ENCODE assay signal across 13 mouse cellular contexts in genomic region chr2:32325342-32325741, GRCm38 (mm10). TPM values are rescaled to one million over a fixed set of nuclear protein-coding genes. Genes with fewer than 3 reads are reported as not detected.
DNase-seq lines count a peak whose midpoint lies in the region; ATAC-seq and TF ChIP-seq lines count a peak whose summit lies in the region.
"Had no signal": no experiment of that assay in that cellular context is flagged by ENCODE, and none has a peak within 500 bp of the region (broad histone marks: within the 10 kb centered on the region; RNA-seq: fewer than 3 reads in every experiment).

No protein-coding gene starts in this region.

- H3K9ac ChIP-seq in lung, embryonic 14.5 days: no peak overlapping the region
- H3K9ac ChIP-seq: liver, embryonic 15.5 days had no signal

- no peak for TF ChIP-seq CTCF in lung, embryonic 14.5 days (IDR thresholded peaks at IDR 0.05; ENCODE audit: low read depth)
- no peak for TF ChIP-seq CTCF in embryonic fibroblast, embryonic 13.5 days (IDR thresholded peaks at IDR 0.05; ENCODE audit: borderline replicate concordance, insufficient read depth, low read length)

- no peaks in the 10 kb centered on the region for H3K27me3 ChIP-seq in lung, embryonic 14.5 days (ENCODE audit: insufficient read depth, low read length)

- H3K4me2 ChIP-seq in lung, embryonic 14.5 days: no peak overlapping the region
- H3K4me2 ChIP-seq: liver, embryonic 15.5 days had no signal

- no peaks in the 10 kb centered on the region for H3K36me3 ChIP-seq in lung, embryonic 14.5 days (ENCODE audit: insufficient read depth)
- H3K36me3 ChIP-seq in macrophage (ENCODE audit: inconsistent target): no peaks in the 10 kb centered on the region
- H3K36me3 ChIP-seq: liver, embryonic 15.5 days had no signal

- TF ChIP-seq POLR2A in embryonic fibroblast, embryonic 13.5 days (IDR thresholded peaks at IDR 0.05; ENCODE audit: low read depth, low read length): no peak

- H3K79me2 ChIP-seq in macrophage (ENCODE audit: inconsistent target): no peaks in the 10 kb centered on the region

- H3K4me1 ChIP-seq in lung, embryonic 14.5 days (ENCODE audit: insufficient read depth): peaks cover 5% of the 10 kb centered on the region; the same call in 1 of the 2 replicates
- H3K4me1 ChIP-seq in embryonic fibroblast, embryonic 13.5 days (ENCODE audit: control insufficient read depth, insufficient read depth, low read length): peaks cover 11% of the 10 kb centered on the region
- H3K4me1 ChIP-seq: liver, embryonic 15.5 days had no signal

- peak; percentile 28 to 37 for DNase-seq in adrenal gland, postnatal 36 days
- no peak for DNase-seq in adrenal gland, postnatal 10 days
- peak; percentile 25 for DNase-seq in lung, embryonic 14.5 days
- DNase-seq in lung, postnatal 14 days: no peak
- no peak for DNase-seq in testis, postnatal 10 days (ENCODE audit: low spot score)
- DNase-seq: heart, postnatal 36 days; kidney, postnatal 10 days; thymus, postnatal 14 days had no signal

- no peaks in the 10 kb centered on the region for H3K9me3 ChIP-seq in lung, embryonic 14.5 days (ENCODE audit: low read depth, low read length)
- H3K9me3 ChIP-seq: liver, embryonic 15.5 days had no signal

- peak overlapping the region; percentile 63 for H3K27ac ChIP-seq in lung, embryonic 14.5 days (ENCODE audit: low read depth)
- H3K27ac ChIP-seq in embryonic fibroblast, embryonic 13.5 days (ENCODE audit: insufficient read depth, low read length): peak overlapping the region; percentile 79
- H3K27ac ChIP-seq in macrophage: peak overlapping the region; percentile 16; the same call in 1 of the 2 replicates
- H3K27ac ChIP-seq: liver, embryonic 15.5 days had no signal

- no peak for ATAC-seq in lung, embryonic 14.5 days (ENCODE audit: insufficient read depth)
- ATAC-seq in granulocyte monocyte progenitor cell, adult 5-6 weeks (replicated peaks; ENCODE audit: poor library complexity, severe bottlenecking): no peak
- ATAC-seq: midbrain, embryonic 16.5 days had no signal

- H3K4me3 ChIP-seq in lung, embryonic 14.5 days (ENCODE audit: low read depth, low read length): no peak overlapping the region
- no peak overlapping the region for H3K4me3 ChIP-seq in embryonic fibroblast, embryonic 13.5 days (ENCODE audit: insufficient read depth, low read length)
- no peak overlapping the region for H3K4me3 ChIP-seq in macrophage (ENCODE audit: inconsistent target)
- H3K4me3 ChIP-seq: liver, embryonic 15.5 days had no signal

- 39% methylated on average over 7 of the region's 7 CpGs for WGBS in lung, embryonic 14.5 days
- 47% methylated on average over 7 of the region's 7 CpGs for WGBS in macrophage (ENCODE audit: missing documents)

RNA-seq across cellular contexts. Expression of gene Ciz1, which starts 26.8 kb away (rescaled TPM):
- total RNA-seq in adrenal gland, postnatal 36 days (2021): 10 to 100 TPM; 59.8 to 66.2 TPM
- 10 to 100 TPM; 49.0 to 63.5 TPM for total RNA-seq in adrenal gland, postnatal 10 days (2021)
- polyA plus RNA-seq in lung, embryonic 14.5 days (2014; fragmentation: Nextera tagmentation; extraction: Ambion mirVana): 46.1 and 51.9 TPM in 2 replicates
- polyA plus RNA-seq in embryonic fibroblast, embryonic 13.5 days (2011; ENCODE audit: insufficient read length, low read depth, missing spikeins): 41.8 and 47.6 TPM in 2 replicates
- 100 to 1,000 TPM in 21 of 26 experiments, 10 to 100 TPM in 5; 61.3 to 303 (median 196) TPM for total RNA-seq in macrophage (2018; cell fraction: chromatin; rRNA removed)
- 10 to 100 TPM; 39.2 to 71.1 (median 59.6) TPM for total RNA-seq in macrophage (2018; cell fraction: cytosol; rRNA removed)
- 100 to 1,000 TPM in 15 of 26 experiments, 10 to 100 TPM in 11; 48.7 to 209 (median 106) TPM for total RNA-seq in macrophage (2018; cell fraction: nucleus; rRNA removed)
- 35.3 to 118 TPM (median 57.2 TPM) in 3 replicates for polyA plus RNA-seq in macrophage (2018)
- 80.5 and 92.0 TPM in 2 replicates for total RNA-seq in granulocyte monocyte progenitor cell, adult 5-6 weeks (2014; fragmentation: Nextera tagmentation)
- total RNA-seq in granulocyte monocyte progenitor cell, adult 5-6 weeks (2017): 50.8 and 52.0 TPM in 2 replicates

RNA-seq across cellular contexts. Expression of gene Dnm1, which starts 27.8 kb away (rescaled TPM):
- total RNA-seq in adrenal gland, postnatal 36 days (2021): 10 to 100 TPM; 14.8 to 20.3 TPM
- 10 to 100 TPM; 15.8 to 23.8 TPM for total RNA-seq in adrenal gland, postnatal 10 days (2021)
- 14.9 and 17.5 TPM in 2 replicates for polyA plus RNA-seq in lung, embryonic 14.5 days (2014; fragmentation: Nextera tagmentation; extraction: Ambion mirVana)
- polyA plus RNA-seq in embryonic fibroblast, embryonic 13.5 days (2011; ENCODE audit: insufficient read length, low read depth, missing spikeins): 37.2 and 52.6 TPM in 2 replicates
- total RNA-seq in macrophage (2018; cell fraction: chromatin; rRNA removed): 1 to 10 TPM in 23 of 26 experiments, under 1 TPM in 3; 0.59 to 5.7 (median 1.7) TPM
- under 1 TPM in 23 of 26 experiments, not detected in 3; 0.07 to 0.44 (median 0.18) TPM for total RNA-seq in macrophage (2018; cell fraction: cytosol; rRNA removed)
- total RNA-seq in macrophage (2018; cell fraction: nucleus; rRNA removed): 1 to 10 TPM in 5 of 26 experiments, under 1 TPM in 19, not detected in 2; 0.14 to 2.5 (median 0.55) TPM
- polyA plus RNA-seq in macrophage (2018): 0.23 TPM in 1 of 3 replicates, not detected in the others
- 0.85 TPM in 1 of 2 replicates, not detected in the other for total RNA-seq in granulocyte monocyte progenitor cell, adult 5-6 weeks (2014; fragmentation: Nextera tagmentation)
- total RNA-seq in granulocyte monocyte progenitor cell, adult 5-6 weeks (2017): not detected in 2 replicates

RNA-seq across cellular contexts. Expression of gene Swi5, which starts 37.5 kb away (rescaled TPM):
- total RNA-seq in adrenal gland, postnatal 36 days (2021): 100 to 1,000 TPM; 289 to 304 TPM
- total RNA-seq in adrenal gland, postnatal 10 days (2021): 100 to 1,000 TPM; 248 to 255 TPM
- polyA plus RNA-seq in lung, embryonic 14.5 days (2014; fragmentation: Nextera tagmentation; extraction: Ambion mirVana): 205 and 220 TPM in 2 replicates
- polyA plus RNA-seq in embryonic fibroblast, embryonic 13.5 days (2011; ENCODE audit: insufficient read length, low read depth, missing spikeins): 474 and 541 TPM in 2 replicates
- total RNA-seq in macrophage (2018; cell fraction: chromatin; rRNA removed): 10 to 100 TPM in 25 of 26 experiments, 1 to 10 TPM in 1; 8.4 to 63.2 (median 18.8) TPM
- total RNA-seq in macrophage (2018; cell fraction: cytosol; rRNA removed): 100 to 1,000 TPM; 126 to 250 (median 160) TPM
- total RNA-seq in macrophage (2018; cell fraction: nucleus; rRNA removed): 10 to 100 TPM; 16.1 to 62.8 (median 35.2) TPM
- 220 to 392 TPM (median 276 TPM) in 3 replicates for polyA plus RNA-seq in macrophage (2018)
- 283 and 409 TPM in 2 replicates for total RNA-seq in granulocyte monocyte progenitor cell, adult 5-6 weeks (2014; fragmentation: Nextera tagmentation)
- 384 and 442 TPM in 2 replicates for total RNA-seq in granulocyte monocyte progenitor cell, adult 5-6 weeks (2017)

RNA-seq across cellular contexts. Expression of gene Golga2, which starts 38.2 kb away (rescaled TPM):
- 10 to 100 TPM; 73.0 to 74.2 TPM for total RNA-seq in adrenal gland, postnatal 36 days (2021)
- total RNA-seq in adrenal gland, postnatal 10 days (2021): 10 to 100 TPM; 62.1 to 77.3 TPM
- polyA plus RNA-seq in lung, embryonic 14.5 days (2014; fragmentation: Nextera tagmentation; extraction: Ambion mirVana): 24.0 and 25.2 TPM in 2 replicates
- polyA plus RNA-seq in embryonic fibroblast, embryonic 13.5 days (2011; ENCODE audit: insufficient read length, low read depth, missing spikeins): 73.1 and 78.9 TPM in 2 replicates
- 100 to 1,000 TPM in 14 of 26 experiments, 10 to 100 TPM in 12; 39.3 to 178 (median 109) TPM for total RNA-seq in macrophage (2018; cell fraction: chromatin; rRNA removed)
- 10 to 100 TPM; 28.9 to 43.9 (median 39.4) TPM for total RNA-seq in macrophage (2018; cell fraction: cytosol; rRNA removed)
- total RNA-seq in macrophage (2018; cell fraction: nucleus; rRNA removed): 10 to 100 TPM; 29.5 to 82.0 (median 48.2) TPM
- polyA plus RNA-seq in macrophage (2018): 31.7 to 53.4 TPM (median 36.4 TPM) in 3 replicates
- total RNA-seq in granulocyte monocyte progenitor cell, adult 5-6 weeks (2014; fragmentation: Nextera tagmentation): 32.2 and 38.0 TPM in 2 replicates
- 49.7 and 50.9 TPM in 2 replicates for total RNA-seq in granulocyte monocyte progenitor cell, adult 5-6 weeks (2017)

RNA-seq across cellular contexts. Expression of gene 1110008P14Rik, which starts 56.4 kb away (rescaled TPM):
- total RNA-seq in adrenal gland, postnatal 36 days (2021): 100 to 1,000 TPM; 175 to 184 TPM
- 100 to 1,000 TPM; 143 to 149 TPM for total RNA-seq in adrenal gland, postnatal 10 days (2021)
- polyA plus RNA-seq in lung, embryonic 14.5 days (2014; fragmentation: Nextera tagmentation; extraction: Ambion mirVana): 32.4 and 33.3 TPM in 2 replicates
- polyA plus RNA-seq in embryonic fibroblast, embryonic 13.5 days (2011; ENCODE audit: insufficient read length, low read depth, missing spikeins): 28.8 and 30.3 TPM in 2 replicates
- total RNA-seq in macrophage (2018; cell fraction: chromatin; rRNA removed): 1 to 10 TPM in 17 of 26 experiments, under 1 TPM in 6, not detected in 3; 0.50 to 6.7 (median 1.9) TPM
- total RNA-seq in macrophage (2018; cell fraction: cytosol; rRNA removed): 10 to 100 TPM; 27.8 to 59.2 (median 41.6) TPM
- 10 to 100 TPM in 9 of 26 experiments, 1 to 10 TPM in 17; 2.4 to 15.6 (median 7.9) TPM for total RNA-seq in macrophage (2018; cell fraction: nucleus; rRNA removed)
- polyA plus RNA-seq in macrophage (2018): 22.2 to 62.2 TPM (median 53.7 TPM) in 3 replicates
- 11.7 and 20.7 TPM in 2 replicates for total RNA-seq in granulocyte monocyte progenitor cell, adult 5-6 weeks (2014; fragmentation: Nextera tagmentation)
- total RNA-seq in granulocyte monocyte progenitor cell, adult 5-6 weeks (2017): 5.5 and 11.2 TPM in 2 replicates

Comparison
In these comparisons a context has a peak if more than half of its experiments do, and no peak if none do; other contexts are left out.
1. DNase-seq: peak in adrenal gland, postnatal 36 days (2 of 2) and lung, embryonic 14.5 days (single experiment); none in adrenal gland, postnatal 10 days (single experiment), lung, postnatal 14 days (single experiment) and testis, postnatal 10 days (single experiment).
2. H3K27ac ChIP-seq: peak in every context shown above with its lines; median percentile 79 in embryonic fibroblast, embryonic 13.5 days; 63 in lung, embryonic 14.5 days; 16 in macrophage.
3. RNA of gene Dnm1, which starts 27.8 kb away (total RNA-seq): 15.8 to 23.8 TPM in adrenal gland, postnatal 10 days and 14.8 to 20.3 TPM in adrenal gland, postnatal 36 days; 0.85 TPM in granulocyte monocyte progenitor cell, adult 5-6 weeks; every median in the first group is over 4 times any median in the second.